Mouse (Mus musculus) embryonic facial prominence, embryonic 11.5 days (tissue): Measurements from ENCODE around the gene Cd33. TPM values are rescaled to one million over a fixed set of nuclear protein-coding genes. Genes with fewer than 3 reads are reported as not detected.

ENCODE experiments used
- ATAC-seq: fragments of 200-750 bp; cut with Nextera tagmentation; replicated peaks from 2 replicates; pipeline ENCODE4 v1.8.0; 2017; ENCODE audit warnings: low read depth; ENCODE audit not compliant: insufficient number of reproducible peaks, low FRiP score, low TSS enrichment
- DNase-seq: peaks from one replicate; pipeline ENCODE4 v3.0.0-alpha.2; 2015; ENCODE audit warnings: low spot score
- H3K27ac ChIP-seq: fragments of 300-500 bp; sonication (generic); replicated peaks from 2 replicates; pipeline ENCODE4 v1.5.1; 2014; ENCODE audit warnings: mild to moderate bottlenecking, low read depth, low read length, control low read depth
- H3K27me3 ChIP-seq: fragments of 300-500 bp; sonication (generic); 2 replicates; pipeline ENCODE4 v1.6.1; 2014; ENCODE audit warnings: mild to moderate bottlenecking, low read length, moderate library complexity, mixed read lengths; ENCODE audit not compliant: control insufficient read depth, insufficient read depth
- H3K36me3 ChIP-seq: fragments of 300-500 bp; sonication (generic); replicated peaks from 2 replicates; pipeline ENCODE4 v1.6.1; 2014; ENCODE audit warnings: low read depth, mild to moderate bottlenecking, low read length, moderate library complexity, mixed read lengths; ENCODE audit not compliant: control insufficient read depth, insufficient read depth
- H3K4me1 ChIP-seq: fragments of 300-500 bp; sonication (generic); 2 replicates; pipeline ENCODE4 v1.6.1; 2014; ENCODE audit warnings: low read length, mixed read lengths; ENCODE audit not compliant: control insufficient read depth, insufficient read depth
- H3K4me2 ChIP-seq: fragments of 300-500 bp; sonication (generic); 2 replicates; pipeline ENCODE4 v1.6.1; 2014; ENCODE audit warnings: low read depth, mild to moderate bottlenecking, control low read depth, low read length, moderate library complexity
- H3K4me3 ChIP-seq: fragments of 300-500 bp; sonication (generic); 2 replicates; pipeline ENCODE4 v1.5.1; 2014; ENCODE audit warnings: low read depth, low read length, control low read depth
- H3K9ac ChIP-seq: fragments of 300-500 bp; sonication (generic); replicated peaks from 2 replicates; pipeline ENCODE4 v1.6.1; 2014; ENCODE audit warnings: mild to moderate bottlenecking, control low read depth, low read length
- H3K9me3 ChIP-seq: fragments of 300-500 bp; sonication (generic); replicated peaks from 2 replicates; pipeline ENCODE4 v1.6.1; 2016; ENCODE audit warnings: mild to moderate bottlenecking, low read length, inconsistent platforms, mixed read lengths; ENCODE audit not compliant: control insufficient read depth
- WGBS: fragments of 180-500 bp; shearing (Covaris S2); extraction: QIAGEN DNeasy Blood & Tissue Kit; methylation state at CpG from one replicate; pipeline ENCODE4 v1.1.7; 2014; 5-methylcytosine and 5-hydroxymethylcytosine counted together
- polyA plus RNA-seq: library from polyadenylated mRNA; unstranded; fragments of >200 nt; fragmentation: Nextera tagmentation; extraction: Ambion mirVana; gene quantifications from 2 replicates; pipeline ENCODE4 v1.2.1, GENCODE M21; 2014

Gene Cd33
- polyA plus RNA-seq, 1 experiment from 2014 or later, result 1.5 TPM

- peak within 1 kb of the TSS; percentile 70 for H3K4me3 ChIP-seq
- H3K4me2 ChIP-seq, result peak within 1 kb of the TSS; percentile 71
- H3K9me3 ChIP-seq, result no peaks in the 10 kb centered on the region
- H3K9ac ChIP-seq, result peak within 1 kb of the TSS; percentile 85
- under 1% methylated on average over 27 of the region's 27 CpGs for WGBS
- H3K36me3 ChIP-seq, result no peaks in the 10 kb centered on the region
- H3K27me3 ChIP-seq, result no peaks in the 10 kb centered on the region
- peaks cover 3% of the 10 kb centered on the region; the same call in 1 of the 2 replicates for H3K4me1 ChIP-seq
- DNase-seq, result peak; percentile 95
- peak; percentile 90 for ATAC-seq
- peak within 1 kb of the TSS; percentile 82 for H3K27ac ChIP-seq
These were observed 17.9 kb upstream of the Cd33 start, which contains the start of gene Zfp658 for GRCm38 (mm10) chr7:43562006-43562633. Zfp658 (plus strand) TSS chr7:43562256.

- Histone ChIP-seq H3K36me3 (no peaks in the 10 kb centered on the region), H3K4me3 (no peak overlapping the region), H3K9ac (no peak overlapping the region), H3K27ac (no peak overlapping the region), H3K4me1 (no peaks in the 10 kb centered on the region), H3K9me3 (no peaks in the 10 kb centered on the region), H3K27me3 (no peaks in the 10 kb centered on the region), H3K4me2 (no peak overlapping the region)
- no peak for DNase-seq
- 74% methylated on average over 1 of the region's 1 CpGs for WGBS
- ATAC-seq, result no peak
These were observed 12.7 kb upstream of the Cd33 start for GRCm38 (mm10) chr7:43556901-43557300.

GRCm38 (mm10) chr7:43555351-43555750 is 11.1 kb upstream of the Cd33 start:
- Histone ChIP-seq H3K27ac (no peak overlapping the region), H3K9ac (no peak overlapping the region), H3K36me3 (no peaks in the 10 kb centered on the region), H3K4me2 (no peak overlapping the region), H3K9me3 (no peaks in the 10 kb centered on the region), H3K27me3 (no peaks in the 10 kb centered on the region), H3K4me1 (no peaks in the 10 kb centered on the region), H3K4me3 (no peak overlapping the region)
- 90% methylated on average over 5 of the region's 5 CpGs for WGBS
- DNase-seq, result no peak
- no peak for ATAC-seq

- WGBS, result 41% methylated on average over 3 of the region's 3 CpGs
- DNase-seq, result peak; percentile 38
- H3K9me3 ChIP-seq, result no peaks in the 10 kb centered on the region
- no peak overlapping the region for H3K27ac ChIP-seq
- H3K4me1 ChIP-seq, result no peaks in the 10 kb centered on the region
- ATAC-seq, result no peak
- no peaks in the 10 kb centered on the region for H3K27me3 ChIP-seq
- H3K36me3 ChIP-seq, result no peaks in the 10 kb centered on the region
- H3K4me2 ChIP-seq, result no peak overlapping the region
- H3K4me3 ChIP-seq, result no peak overlapping the region
- H3K9ac ChIP-seq, result no peak overlapping the region
These were observed 10.3 kb upstream of the Cd33 start for GRCm38 (mm10) chr7:43554550-43554949.

- no peak overlapping the region for H3K27ac ChIP-seq
- ATAC-seq (no peak), DNase-seq (no peak)
- H3K9ac ChIP-seq, result no peak overlapping the region
- H3K4me1 ChIP-seq, result no peaks in the 10 kb centered on the region
- no peak overlapping the region for H3K4me2 ChIP-seq
- no peaks in the 10 kb centered on the region for H3K36me3 ChIP-seq
- no peaks in the 10 kb centered on the region for H3K27me3 ChIP-seq
- H3K9me3 ChIP-seq, result no peaks in the 10 kb centered on the region
- H3K4me3 ChIP-seq, result no peak overlapping the region
- WGBS, result 70% methylated on average over 4 of the region's 4 CpGs
These were observed 8.9 kb upstream of the Cd33 start for GRCm38 (mm10) chr7:43553153-43553552.

- no peak overlapping the region for H3K9ac ChIP-seq
- no peaks in the 10 kb centered on the region for H3K36me3 ChIP-seq
- no peak overlapping the region for H3K4me3 ChIP-seq
- DNase-seq, result no peak
- H3K27ac ChIP-seq, result no peak overlapping the region
- 76% methylated on average over 4 of the region's 4 CpGs for WGBS
- no peak overlapping the region for H3K4me2 ChIP-seq
- no peaks in the 10 kb centered on the region for H3K9me3 ChIP-seq
- ATAC-seq, result no peak
- no peaks in the 10 kb centered on the region for H3K27me3 ChIP-seq
- H3K4me1 ChIP-seq, result no peaks in the 10 kb centered on the region
These were observed 4.0 kb upstream of the Cd33 start for GRCm38 (mm10) chr7:43548206-43548605.

- no peaks in the 10 kb centered on the region for H3K27me3 ChIP-seq
- no peaks in the 10 kb centered on the region for H3K4me1 ChIP-seq
- H3K9ac ChIP-seq, result no peak overlapping the region
- no peaks in the 10 kb centered on the region for H3K9me3 ChIP-seq
- ATAC-seq (no peak), DNase-seq (no peak)
- no peak overlapping the region for H3K4me3 ChIP-seq
- H3K36me3 ChIP-seq, result no peaks in the 10 kb centered on the region
- no peak overlapping the region for H3K27ac ChIP-seq
- 31% methylated on average over 5 of the region's 5 CpGs for WGBS
- H3K4me2 ChIP-seq, result no peak overlapping the region
These were observed 3.4 kb upstream of the Cd33 start for GRCm38 (mm10) chr7:43547666-43548065.

GRCm38 (mm10) chr7:43545656-43546545 is 1.7 kb upstream of the Cd33 start:
- no peak for DNase-seq
- H3K9me3 ChIP-seq, result no peaks in the 10 kb centered on the region
- no peak overlapping the region for H3K27ac ChIP-seq
- H3K4me3 ChIP-seq, result no peak overlapping the region
- ATAC-seq, result no peak
- H3K36me3 ChIP-seq, result no peaks in the 10 kb centered on the region
- H3K4me1 ChIP-seq, result no peaks in the 10 kb centered on the region
- no peaks in the 10 kb centered on the region for H3K27me3 ChIP-seq
- H3K9ac ChIP-seq, result no peak overlapping the region
- 53% methylated on average over 7 of the region's 7 CpGs for WGBS
- no peak overlapping the region for H3K4me2 ChIP-seq
